Mouse (Mus musculus): ENCODE data around the gene Tspan7. TPM values are rescaled to one million over a fixed set of nuclear protein-coding genes. Genes with fewer than 3 reads are reported as not detected.

Tspan7 gene
- polyA plus RNA-seq, 1 experiment from 2014 or later, result 79.9 TPM

DNA sequence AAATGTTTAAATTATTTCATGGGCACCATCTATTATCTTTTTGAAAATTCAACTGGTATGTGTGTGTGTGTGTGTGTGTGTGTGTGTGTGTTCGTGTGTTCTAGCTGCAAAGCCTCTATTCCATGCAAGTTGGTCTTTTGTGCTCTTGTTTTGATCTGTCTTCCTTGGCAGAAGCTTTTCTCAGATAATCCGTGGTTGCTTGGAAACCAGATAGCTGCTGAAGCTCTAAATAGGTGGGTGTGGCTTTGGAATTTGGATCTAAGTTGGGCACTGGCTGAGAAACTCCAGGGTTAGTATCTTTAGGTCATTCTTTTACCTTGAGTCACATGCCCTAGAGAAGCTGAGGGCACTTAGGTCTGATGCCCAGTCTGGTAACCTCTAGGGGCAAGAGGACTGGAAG lies 50.5 kb downstream of the Tspan7 start:
- H3K4me2 ChIP-seq (replicated peaks; ENCODE audit: low read depth, low read length), result no peak overlapping the region
- no peaks in the 10 kb centered on the region for H3K9me3 ChIP-seq (ENCODE audit: control insufficient read depth, low read depth, low read length)
- ATAC-seq (ENCODE audit: insufficient number of reproducible peaks, insufficient read depth, low FRiP score, low read depth), result no peak
- 20% methylated on average over 2 of the region's 2 CpGs for WGBS
- H3K9ac ChIP-seq (replicated peaks; ENCODE audit: low read depth, low read length), result no peak overlapping the region
- no peaks in the 10 kb centered on the region for H3K4me1 ChIP-seq (ENCODE audit: control insufficient read depth, insufficient read depth, low read length)
- H3K36me3 ChIP-seq (ENCODE audit: control insufficient read depth, insufficient read depth, low read length), result no peaks in the 10 kb centered on the region
- no peaks in the 10 kb centered on the region for H3K27me3 ChIP-seq (ENCODE audit: control insufficient read depth, insufficient read depth, low read length)
- H3K27ac ChIP-seq (ENCODE audit: low read length), result no peak overlapping the region
- H3K4me3 ChIP-seq (ENCODE audit: low read depth, low read length), result no peak overlapping the region

DNA sequence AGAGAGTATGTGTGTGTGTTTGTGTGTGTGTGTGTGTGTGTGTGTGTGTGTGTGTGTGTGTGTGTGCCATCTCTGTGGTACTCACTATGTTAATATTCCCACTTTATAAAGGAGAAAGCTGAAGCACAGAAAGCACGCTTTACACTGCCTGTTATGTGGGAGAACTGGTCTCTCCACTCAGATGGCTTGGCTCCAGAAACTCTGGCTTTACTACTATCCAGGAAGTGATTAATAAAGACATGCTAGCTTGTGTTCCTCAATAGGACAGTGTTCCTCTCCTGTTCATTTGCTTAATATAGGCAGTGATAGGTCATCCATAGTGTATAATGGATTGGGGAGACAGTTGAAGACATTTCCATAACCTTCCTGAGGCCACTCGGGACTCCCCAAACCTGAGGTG lies 54.1 kb downstream of the Tspan7 start:
- Histone ChIP-seq H3K9me3 (ENCODE audit: control insufficient read depth, low read depth, low read length) (no peaks in the 10 kb centered on the region), H3K4me3 (ENCODE audit: low read depth, low read length) (no peak overlapping the region), H3K27ac (ENCODE audit: low read length) (no peak overlapping the region), H3K4me2 (replicated peaks; ENCODE audit: low read depth, low read length) (no peak overlapping the region), H3K9ac (replicated peaks; ENCODE audit: low read depth, low read length) (no peak overlapping the region), H3K27me3 (ENCODE audit: control insufficient read depth, insufficient read depth, low read length) (no peaks in the 10 kb centered on the region), H3K36me3 (ENCODE audit: control insufficient read depth, insufficient read depth, low read length) (no peaks in the 10 kb centered on the region), H3K4me1 (ENCODE audit: control insufficient read depth, insufficient read depth, low read length) (no peaks in the 10 kb centered on the region)
- no peak for ATAC-seq (ENCODE audit: insufficient number of reproducible peaks, insufficient read depth, low FRiP score, low read depth)
- WGBS, result 58% methylated on average over 2 of the region's 2 CpGs

- H3K4me3 ChIP-seq (ENCODE audit: low read depth, low read length), result no peak overlapping the region
- H3K4me2 ChIP-seq (replicated peaks; ENCODE audit: low read depth, low read length), result no peak overlapping the region
- H3K9me3 ChIP-seq (ENCODE audit: control insufficient read depth, low read depth, low read length), result no peaks in the 10 kb centered on the region
- H3K9ac ChIP-seq (replicated peaks; ENCODE audit: low read depth, low read length), result no peak overlapping the region
- WGBS, result 32% methylated on average over 6 of the region's 6 CpGs
- H3K27ac ChIP-seq (ENCODE audit: low read length), result no peak overlapping the region
- ATAC-seq (ENCODE audit: insufficient number of reproducible peaks, insufficient read depth, low FRiP score, low read depth), result no peak
- no peaks in the 10 kb centered on the region for H3K36me3 ChIP-seq (ENCODE audit: control insufficient read depth, insufficient read depth, low read length)
- no peaks in the 10 kb centered on the region for H3K27me3 ChIP-seq (ENCODE audit: control insufficient read depth, insufficient read depth, low read length)
- H3K4me1 ChIP-seq (ENCODE audit: control insufficient read depth, insufficient read depth, low read length), result no peaks in the 10 kb centered on the region
Measured at GRCm38 (mm10) chrX:10539482-10540166, 54.7 kb downstream of the Tspan7 start.

DNA sequence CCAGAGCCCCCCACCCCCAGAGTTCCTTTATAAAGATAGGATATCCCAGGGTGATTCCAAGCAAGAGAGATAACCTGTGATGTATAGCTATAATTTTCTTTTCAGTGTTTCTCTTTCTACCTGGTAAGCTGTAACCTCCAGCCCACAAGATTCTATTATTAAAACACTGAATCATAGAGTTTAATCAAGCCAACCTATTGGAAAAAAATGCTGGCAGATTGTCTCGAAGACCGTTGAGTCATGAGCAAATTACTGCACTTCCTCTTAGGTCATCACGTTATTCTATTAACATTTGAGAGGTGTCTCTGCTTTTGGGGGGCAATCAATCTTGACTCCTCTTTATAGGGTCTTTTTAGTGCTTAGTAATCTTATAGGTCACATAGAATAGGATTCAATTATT lies 61.9 kb downstream of the Tspan7 start:
- Histone ChIP-seq H3K27me3 (ENCODE audit: control insufficient read depth, insufficient read depth, low read length) (no peaks in the 10 kb centered on the region), H3K9me3 (ENCODE audit: control insufficient read depth, low read depth, low read length) (no peaks in the 10 kb centered on the region), H3K4me1 (ENCODE audit: control insufficient read depth, insufficient read depth, low read length) (no peaks in the 10 kb centered on the region), H3K36me3 (ENCODE audit: control insufficient read depth, insufficient read depth, low read length) (no peaks in the 10 kb centered on the region), H3K4me3 (ENCODE audit: low read depth, low read length) (no peak overlapping the region), H3K9ac (replicated peaks; ENCODE audit: low read depth, low read length) (no peak overlapping the region), H3K27ac (ENCODE audit: low read length) (no peak overlapping the region), H3K4me2 (replicated peaks; ENCODE audit: low read depth, low read length) (no peak overlapping the region)
- WGBS, result 80% methylated on average over 3 of the region's 3 CpGs
- ATAC-seq (ENCODE audit: insufficient number of reproducible peaks, insufficient read depth, low FRiP score, low read depth), result no peak

DNA sequence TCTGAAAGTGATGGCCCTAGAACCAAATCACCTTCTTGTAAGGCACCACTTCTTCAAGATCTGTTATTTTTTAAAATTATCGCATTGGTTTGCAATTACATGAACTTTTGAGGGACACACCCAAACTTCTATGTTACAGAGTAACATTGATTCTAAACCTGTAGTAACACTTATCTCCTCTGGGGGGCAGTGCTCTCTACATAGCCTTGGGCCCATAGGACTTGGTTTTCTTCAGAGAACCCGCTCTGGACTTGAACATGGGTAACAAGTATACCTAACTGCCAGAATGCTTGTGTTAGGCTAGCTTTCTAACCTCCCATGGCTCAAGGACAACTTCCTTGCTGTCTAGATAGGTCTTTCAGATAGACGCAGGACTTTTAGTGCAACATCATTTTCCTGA lies 64.8 kb downstream of the Tspan7 start:
- Histone ChIP-seq H3K4me1 (ENCODE audit: control insufficient read depth, insufficient read depth, low read length) (no peaks in the 10 kb centered on the region), H3K27me3 (ENCODE audit: control insufficient read depth, insufficient read depth, low read length) (no peaks in the 10 kb centered on the region), H3K27ac (ENCODE audit: low read length) (no peak overlapping the region), H3K9me3 (ENCODE audit: control insufficient read depth, low read depth, low read length) (no peaks in the 10 kb centered on the region), H3K4me3 (ENCODE audit: low read depth, low read length) (no peak overlapping the region), H3K36me3 (ENCODE audit: control insufficient read depth, insufficient read depth, low read length) (no peaks in the 10 kb centered on the region), H3K9ac (replicated peaks; ENCODE audit: low read depth, low read length) (no peak overlapping the region), H3K4me2 (replicated peaks; ENCODE audit: low read depth, low read length) (no peak overlapping the region)
- WGBS, result 82% methylated on average over 3 of the region's 3 CpGs
- ATAC-seq (ENCODE audit: insufficient number of reproducible peaks, insufficient read depth, low FRiP score, low read depth), result no peak

DNA sequence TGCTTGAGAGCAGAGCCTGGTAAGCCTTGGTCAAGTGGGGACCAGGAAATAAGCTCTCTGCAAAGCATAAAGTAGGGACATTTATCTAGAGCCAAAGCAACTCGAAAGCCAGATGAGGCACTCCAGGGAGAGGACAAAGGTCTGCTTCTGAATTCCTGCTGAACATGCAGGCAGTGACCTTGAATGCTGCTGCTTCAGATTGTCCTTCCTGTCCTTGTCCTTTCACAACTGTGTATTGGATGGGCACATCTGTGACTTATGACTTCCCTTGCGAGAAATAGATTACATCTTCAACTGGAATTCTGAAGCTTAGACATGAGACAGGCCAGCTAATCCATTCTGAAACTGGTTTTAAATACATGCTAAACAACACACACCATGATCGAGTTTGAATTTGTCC lies 71.9 kb downstream of the Tspan7 start:
- H3K4me1 ChIP-seq (ENCODE audit: control insufficient read depth, insufficient read depth, low read length), result no peaks in the 10 kb centered on the region
- no peak overlapping the region for H3K4me2 ChIP-seq (replicated peaks; ENCODE audit: low read depth, low read length)
- no peaks in the 10 kb centered on the region for H3K9me3 ChIP-seq (ENCODE audit: control insufficient read depth, low read depth, low read length)
- H3K4me3 ChIP-seq (ENCODE audit: low read depth, low read length), result no peak overlapping the region
- H3K27ac ChIP-seq (ENCODE audit: low read length), result no peak overlapping the region
- no peaks in the 10 kb centered on the region for H3K27me3 ChIP-seq (ENCODE audit: control insufficient read depth, insufficient read depth, low read length)
- no peak for ATAC-seq (ENCODE audit: insufficient number of reproducible peaks, insufficient read depth, low FRiP score, low read depth)
- H3K36me3 ChIP-seq (ENCODE audit: control insufficient read depth, insufficient read depth, low read length), result no peaks in the 10 kb centered on the region
- WGBS, result 70% methylated on average over 3 of the region's 3 CpGs
- H3K9ac ChIP-seq (replicated peaks; ENCODE audit: low read depth, low read length), result no peak overlapping the region

DNA sequence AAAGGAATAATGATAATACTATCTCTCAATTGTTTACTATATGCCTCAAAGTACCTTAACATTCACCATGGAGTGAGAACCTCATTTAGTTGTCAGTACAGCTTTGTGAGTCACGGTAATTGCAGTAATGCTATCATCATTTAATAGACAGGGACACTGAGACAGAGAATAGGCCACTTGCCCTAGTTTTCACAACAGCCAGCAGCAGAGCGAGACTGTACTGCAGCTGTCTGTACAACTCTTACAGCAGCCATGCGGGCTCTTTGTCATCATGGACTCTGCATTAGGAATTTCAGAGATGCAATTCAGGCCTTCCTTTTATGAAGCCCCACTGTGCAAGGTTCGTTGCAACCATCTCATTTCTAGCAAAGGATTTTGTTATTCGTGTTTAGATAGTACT lies 72.6 kb downstream of the Tspan7 start:
- no peaks in the 10 kb centered on the region for H3K27me3 ChIP-seq (ENCODE audit: control insufficient read depth, insufficient read depth, low read length)
- no peak overlapping the region for H3K9ac ChIP-seq (replicated peaks; ENCODE audit: low read depth, low read length)
- H3K27ac ChIP-seq (ENCODE audit: low read length), result no peak overlapping the region
- no peak for ATAC-seq (ENCODE audit: insufficient number of reproducible peaks, insufficient read depth, low FRiP score, low read depth)
- H3K4me3 ChIP-seq (ENCODE audit: low read depth, low read length), result no peak overlapping the region
- no peak overlapping the region for H3K4me2 ChIP-seq (replicated peaks; ENCODE audit: low read depth, low read length)
- H3K36me3 ChIP-seq (ENCODE audit: control insufficient read depth, insufficient read depth, low read length), result no peaks in the 10 kb centered on the region
- H3K9me3 ChIP-seq (ENCODE audit: control insufficient read depth, low read depth, low read length), result no peaks in the 10 kb centered on the region
- no peaks in the 10 kb centered on the region for H3K4me1 ChIP-seq (ENCODE audit: control insufficient read depth, insufficient read depth, low read length)
- 80% methylated on average over 5 of the region's 5 CpGs for whole genome bisulfite sequencing

DNA sequence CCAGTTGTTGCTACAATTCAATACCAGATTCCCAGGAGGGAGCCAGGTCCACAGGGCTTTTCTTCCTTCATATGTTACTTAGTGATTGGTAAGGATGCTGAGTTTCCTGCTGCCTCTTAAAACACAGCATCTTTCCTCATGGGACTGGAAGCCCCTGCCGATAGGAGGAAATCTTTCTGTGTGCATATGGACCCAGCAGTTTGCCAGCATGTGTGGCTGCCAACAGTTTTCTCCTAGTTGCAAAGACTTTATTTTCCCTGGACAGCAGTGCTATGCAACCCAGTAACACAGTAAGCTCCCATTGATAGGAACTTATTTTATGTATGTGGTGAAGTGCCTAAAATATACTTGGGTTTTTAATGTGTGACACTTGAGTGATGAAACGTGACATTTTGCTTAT lies 73.7 kb downstream of the Tspan7 start:
- 78% methylated on average over 2 of the region's 2 CpGs for WGBS
- H3K27me3 ChIP-seq (ENCODE audit: control insufficient read depth, insufficient read depth, low read length), result no peaks in the 10 kb centered on the region
- no peaks in the 10 kb centered on the region for H3K36me3 ChIP-seq (ENCODE audit: control insufficient read depth, insufficient read depth, low read length)
- no peaks in the 10 kb centered on the region for H3K9me3 ChIP-seq (ENCODE audit: control insufficient read depth, low read depth, low read length)
- H3K9ac ChIP-seq (replicated peaks; ENCODE audit: low read depth, low read length), result no peak overlapping the region
- H3K4me1 ChIP-seq (ENCODE audit: control insufficient read depth, insufficient read depth, low read length), result no peaks in the 10 kb centered on the region
- no peak for ATAC-seq (ENCODE audit: insufficient number of reproducible peaks, insufficient read depth, low FRiP score, low read depth)
- no peak overlapping the region for H3K27ac ChIP-seq (ENCODE audit: low read length)
- no peak overlapping the region for H3K4me2 ChIP-seq (replicated peaks; ENCODE audit: low read depth, low read length)
- H3K4me3 ChIP-seq (ENCODE audit: low read depth, low read length), result no peak overlapping the region

DNA sequence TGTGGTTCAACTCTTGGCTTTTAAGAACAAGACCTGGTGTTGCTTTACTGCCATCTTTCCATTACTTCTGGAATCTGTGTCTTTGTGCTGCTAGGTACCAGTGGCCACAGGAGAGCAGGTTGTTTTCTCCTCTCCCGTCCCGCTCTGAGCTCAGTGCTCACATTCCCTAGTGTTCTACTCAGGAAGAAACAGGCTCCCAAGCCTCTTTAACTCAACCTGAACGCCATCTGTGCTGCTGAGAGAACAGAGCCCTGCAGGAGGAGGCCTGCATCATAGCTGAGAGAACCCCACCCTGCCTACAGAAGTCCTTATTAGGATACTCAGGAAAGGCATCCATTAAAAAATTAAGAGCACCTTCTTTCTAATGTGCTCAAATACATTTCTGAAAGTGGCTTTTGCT lies 80.9 kb downstream of the Tspan7 start:
- Histone ChIP-seq H3K4me2 (replicated peaks; ENCODE audit: low read depth, low read length) (no peak overlapping the region), H3K9ac (replicated peaks; ENCODE audit: low read depth, low read length) (no peak overlapping the region), H3K36me3 (ENCODE audit: control insufficient read depth, insufficient read depth, low read length) (no peaks in the 10 kb centered on the region), H3K4me1 (ENCODE audit: control insufficient read depth, insufficient read depth, low read length) (no peaks in the 10 kb centered on the region), H3K9me3 (ENCODE audit: control insufficient read depth, low read depth, low read length) (no peaks in the 10 kb centered on the region), H3K27ac (ENCODE audit: low read length) (no peak overlapping the region), H3K4me3 (ENCODE audit: low read depth, low read length) (no peak overlapping the region), H3K27me3 (ENCODE audit: control insufficient read depth, insufficient read depth, low read length) (no peaks in the 10 kb centered on the region)
- ATAC-seq (ENCODE audit: insufficient number of reproducible peaks, insufficient read depth, low FRiP score, low read depth), result no peak
- 72% methylated on average over 3 of the region's 3 CpGs for WGBS

Measured in stomach, embryonic 14.5 days (tissue).